Mouse (Mus musculus): ENCODE data around the gene Mdfi.

Mdfi gene

DNA sequence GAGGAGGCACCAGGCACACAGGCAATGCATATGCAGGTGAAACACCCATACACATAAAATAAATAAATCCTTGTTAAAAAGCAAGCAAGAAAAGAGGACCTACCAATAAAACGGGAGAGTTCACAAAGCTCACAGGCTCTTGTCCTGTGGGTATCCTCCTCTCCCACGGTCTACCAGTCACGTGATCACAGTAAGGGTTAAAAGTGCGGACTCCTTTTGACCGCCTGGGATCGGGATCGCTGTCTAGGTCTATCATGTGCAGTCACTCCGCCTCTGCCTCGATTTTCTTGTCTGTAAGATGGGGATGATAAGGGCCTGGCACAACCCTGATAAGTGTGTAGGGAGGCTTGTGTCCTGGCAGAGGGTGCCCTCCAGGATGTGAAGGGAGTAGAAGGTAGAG, 37.1 kb downstream of the Mdfi start:
- DNase-seq (ENCODE audit: low spot score): no peak

DNA sequence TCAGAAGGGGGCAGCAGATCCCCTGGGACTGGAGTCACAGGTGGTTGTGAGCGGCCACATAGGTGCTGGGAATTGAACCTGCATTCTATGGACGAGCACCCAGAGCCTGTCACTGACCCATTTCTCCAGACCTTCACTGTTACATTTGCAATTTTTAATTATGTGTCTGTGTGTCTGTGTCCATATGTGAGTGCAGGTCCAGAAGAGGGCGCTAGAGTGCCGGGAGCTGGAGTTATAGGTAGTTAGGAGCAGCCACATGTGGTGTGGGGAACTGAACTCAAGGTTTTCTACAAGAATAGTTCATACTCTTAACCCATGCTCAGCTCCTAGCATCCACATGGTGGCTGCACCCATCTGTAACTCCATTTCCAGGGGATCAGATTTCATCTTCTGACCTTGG, 37.5 kb downstream of the Mdfi start:
- DNase-seq (ENCODE audit: low spot score): no peak

DNA sequence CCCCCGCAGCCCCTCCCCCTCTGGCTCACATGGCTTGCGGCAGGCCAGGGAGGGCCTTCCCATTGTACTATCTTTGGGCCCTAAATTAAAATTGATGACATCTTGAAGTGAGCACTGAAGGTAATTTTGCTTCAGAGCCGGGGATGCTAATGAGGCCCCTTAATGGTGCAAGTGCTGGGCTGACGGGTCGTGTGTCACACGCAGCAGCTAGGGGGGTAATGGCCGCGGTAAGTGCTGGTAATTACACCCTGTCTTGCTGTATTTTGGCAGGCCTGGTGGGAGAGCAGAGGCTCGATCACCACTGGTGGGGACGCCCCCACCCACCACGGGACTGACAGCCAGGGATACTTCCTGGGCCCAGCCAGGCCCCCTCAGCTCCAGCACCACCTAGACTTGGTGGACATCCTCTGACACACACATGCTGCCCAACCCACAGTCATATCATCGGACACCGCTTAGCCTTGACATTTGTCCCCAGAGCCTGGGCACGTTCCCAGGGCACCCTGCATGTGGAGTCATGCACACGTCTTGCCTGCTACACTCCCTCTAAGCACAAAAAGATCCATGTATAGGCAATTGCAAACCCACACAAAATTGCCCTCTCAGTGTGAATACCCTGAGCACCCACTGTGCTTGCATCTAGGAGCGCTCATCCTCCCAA, 38.2 kb downstream of the Mdfi start:
- DNase-seq (ENCODE audit: low spot score): no peak

DNA sequence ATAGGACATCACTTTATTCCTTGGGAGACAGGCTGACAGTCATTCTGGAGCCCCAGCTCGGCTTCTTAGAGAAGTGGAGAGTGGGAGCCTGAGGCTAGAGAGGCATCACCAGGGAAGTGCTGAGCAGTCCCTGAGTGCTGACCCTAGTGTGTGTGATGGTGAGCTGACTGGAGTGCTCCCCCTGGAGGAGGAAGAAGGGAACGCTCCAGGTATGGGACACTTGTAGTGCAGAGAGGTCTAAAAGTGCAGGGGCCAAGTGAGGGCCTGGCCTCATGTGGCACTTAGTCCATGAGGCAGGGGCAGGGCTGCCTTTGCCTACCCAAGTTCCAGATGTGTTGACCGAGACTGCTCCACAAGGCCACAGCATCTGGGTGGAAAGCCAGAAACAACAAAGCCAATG, 39.0 kb downstream of the Mdfi start:
- DNase-seq (ENCODE audit: low spot score): peak; percentile 24

DNA sequence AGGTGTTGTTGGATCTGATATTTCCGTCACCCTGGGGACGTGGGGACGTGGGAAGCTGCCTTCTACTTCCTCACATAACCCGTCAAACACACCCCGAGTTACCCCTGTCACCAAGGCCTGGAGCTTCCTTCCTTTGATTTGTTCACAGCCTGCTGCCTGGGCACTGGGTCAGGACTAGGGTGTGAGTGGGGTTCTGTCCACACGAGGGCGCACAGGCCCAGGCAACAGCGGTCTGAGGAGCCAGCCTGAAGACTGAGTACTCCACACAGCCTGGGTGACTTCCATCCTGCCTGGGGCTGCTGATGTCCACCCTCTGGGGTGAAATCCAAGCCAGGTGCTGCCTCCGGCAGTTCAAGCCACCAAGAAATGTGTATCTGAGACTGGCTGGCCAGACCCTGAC, 41.1 kb downstream of the Mdfi start:
- peak; percentile 68 for DNase-seq (ENCODE audit: low spot score)

DNA sequence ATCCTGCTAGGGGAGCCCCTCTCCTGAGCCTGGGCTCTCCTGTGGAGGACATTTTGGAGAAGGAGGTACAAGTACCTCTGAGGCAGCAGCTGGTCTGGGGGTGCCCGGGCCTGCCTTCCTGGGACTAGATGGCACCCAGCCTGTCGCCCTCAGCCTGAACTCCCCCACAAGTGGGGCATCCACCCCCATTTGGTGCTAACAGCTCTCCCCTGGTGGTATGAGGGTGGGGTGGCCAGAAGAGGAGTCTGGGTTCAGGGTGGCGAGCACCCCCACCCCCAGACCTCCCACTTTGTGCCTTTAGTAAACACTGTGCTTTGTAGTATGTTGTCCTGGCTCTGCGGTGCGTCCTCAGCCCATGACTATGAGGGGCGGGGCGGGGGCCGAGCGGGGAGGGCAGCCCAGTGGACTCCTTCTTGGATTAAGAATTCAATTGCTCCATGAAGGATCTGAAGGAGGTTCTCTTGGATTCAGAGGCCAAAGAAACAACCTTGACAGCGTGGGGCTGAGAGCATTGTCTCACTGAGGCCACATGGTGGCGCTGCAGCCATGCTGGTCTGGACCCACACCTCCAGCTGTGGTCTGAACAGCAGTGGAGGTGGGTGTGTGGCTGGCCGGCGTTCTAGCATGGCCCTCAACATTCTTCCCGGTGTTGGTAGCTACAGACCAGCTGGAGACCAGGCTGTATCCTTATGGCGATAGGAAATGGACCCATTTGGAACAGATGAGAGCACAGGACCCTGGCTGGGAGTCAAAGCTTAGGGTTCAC, 42.2 kb downstream of the Mdfi start:
- DNase-seq (ENCODE audit: low spot score): peak; percentile 45

DNA sequence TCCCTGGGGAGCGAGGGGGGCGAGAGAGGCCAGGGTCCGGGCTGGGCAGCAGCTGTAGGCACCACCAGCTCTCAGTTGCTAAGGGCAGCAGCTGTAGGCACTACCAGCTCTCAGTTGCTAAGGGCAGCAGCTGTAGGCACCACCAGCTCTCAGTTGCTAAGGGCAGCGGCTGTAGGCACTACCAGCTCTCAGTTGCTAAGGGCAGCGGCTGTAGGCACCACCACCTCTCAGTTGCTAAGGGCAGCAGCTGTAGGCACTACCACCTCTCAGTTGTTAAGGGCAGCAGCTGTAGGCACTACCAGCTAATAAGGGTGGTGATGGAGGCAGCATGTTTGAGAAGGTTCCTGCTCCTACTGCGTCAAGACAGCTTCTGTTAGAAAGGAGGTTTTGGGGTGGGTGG, 45.5 kb downstream of the Mdfi start:
- no peak for DNase-seq (ENCODE audit: low spot score)

DNA sequence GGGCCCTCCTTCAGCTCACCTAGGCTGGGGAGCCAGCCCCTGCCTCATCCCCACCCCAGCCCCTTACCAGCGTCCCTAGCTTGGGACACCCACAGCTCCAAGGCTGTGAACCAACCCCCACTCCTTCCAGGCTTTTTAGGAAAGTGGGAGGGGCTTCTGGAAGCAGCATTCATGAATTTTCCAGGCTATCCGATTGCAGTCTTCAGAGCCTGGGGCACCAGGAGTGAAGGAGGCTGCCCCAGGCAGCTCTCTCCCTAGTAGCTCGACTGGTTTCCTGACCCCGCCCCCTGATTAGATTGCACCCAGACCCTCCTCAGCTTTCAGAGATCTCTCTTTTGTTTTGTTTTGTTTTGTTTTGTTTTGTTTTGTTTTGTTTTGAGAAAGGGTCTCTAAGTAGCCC, 46.2 kb downstream of the Mdfi start:
- no peak for DNase-seq (ENCODE audit: low spot score)

DNA sequence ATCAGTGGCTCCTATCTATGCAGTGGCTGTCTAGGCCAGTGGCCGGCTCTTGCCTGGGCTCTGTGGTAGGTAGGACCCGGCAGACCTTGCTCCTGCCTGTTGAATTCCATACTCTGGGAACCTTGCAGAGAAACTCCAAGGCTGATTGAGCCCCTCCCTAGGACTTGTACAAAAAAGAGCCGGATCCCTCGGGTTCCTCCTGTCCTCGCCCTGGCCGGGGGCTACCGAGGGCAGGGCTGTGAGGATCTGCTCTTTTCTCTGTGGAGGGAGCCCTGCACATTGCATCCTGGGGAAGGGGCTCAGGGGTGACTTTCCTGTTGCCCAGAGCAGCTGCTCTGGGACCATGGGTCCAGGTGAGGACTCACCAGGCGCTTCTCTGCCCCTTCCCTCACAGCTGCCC, 46.9 kb downstream of the Mdfi start:
- no peak for DNase-seq (ENCODE audit: low spot score)

DNA sequence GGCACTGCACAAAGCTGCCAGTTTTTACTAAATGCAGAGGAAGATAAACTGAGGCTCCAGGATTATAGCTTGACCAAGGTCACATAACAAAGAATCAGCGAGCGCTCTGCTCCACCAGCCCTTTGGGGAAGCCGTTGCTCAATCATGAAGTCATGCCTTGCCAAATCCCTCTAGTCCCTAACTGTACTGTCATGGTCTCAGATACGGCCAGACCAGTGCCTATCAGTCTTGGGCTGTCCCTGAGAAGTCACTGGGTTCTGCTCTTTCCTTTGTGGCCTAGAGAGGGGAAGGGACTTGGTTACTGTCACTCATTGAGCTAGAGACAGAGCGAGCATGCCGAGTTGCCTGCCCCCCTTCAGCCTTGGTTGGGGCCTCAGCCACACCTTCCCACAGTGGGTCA, 50.1 kb downstream of the Mdfi start:
- DNase-seq (ENCODE audit: low spot score): no peak

DNA sequence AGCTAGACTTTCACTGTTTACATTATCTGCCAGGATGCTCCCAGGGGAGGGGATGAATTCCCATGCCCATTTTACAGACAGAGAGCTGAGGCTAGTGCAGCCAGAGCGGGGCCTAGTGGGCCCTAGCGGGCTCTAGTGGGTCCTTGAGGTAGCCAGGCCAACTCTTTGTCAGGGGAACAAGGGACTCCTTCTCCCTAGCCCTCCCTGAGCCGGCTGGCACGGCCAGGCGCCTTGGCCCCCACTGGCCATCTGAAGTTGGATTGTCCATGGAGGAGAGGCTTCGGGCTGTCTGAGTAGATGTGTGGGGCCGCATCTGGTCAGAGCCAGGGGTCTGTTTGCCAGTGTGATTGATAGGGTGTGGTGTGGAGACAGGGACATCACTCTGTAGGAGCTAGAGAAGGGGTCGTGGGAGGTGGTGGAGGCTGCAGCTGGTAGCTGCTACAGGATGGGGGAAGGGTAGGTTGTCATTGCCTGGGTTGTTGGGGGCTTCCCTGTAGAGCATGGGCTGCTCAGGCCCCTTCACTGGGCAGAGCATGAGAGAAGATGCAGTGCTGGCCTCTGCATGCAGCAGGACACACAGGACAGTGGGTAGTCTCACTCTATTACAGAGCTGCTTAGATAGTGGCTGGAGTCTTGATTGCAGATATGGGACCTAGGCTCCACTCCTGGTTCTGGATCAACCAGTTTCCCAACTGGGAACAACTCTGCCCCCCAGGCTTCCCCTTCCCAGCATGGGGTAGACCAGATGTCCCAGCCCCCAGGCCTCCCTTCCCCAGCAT, 50.9 kb downstream of the Mdfi start:
- DNase-seq (ENCODE audit: low spot score): no peak

DNA sequence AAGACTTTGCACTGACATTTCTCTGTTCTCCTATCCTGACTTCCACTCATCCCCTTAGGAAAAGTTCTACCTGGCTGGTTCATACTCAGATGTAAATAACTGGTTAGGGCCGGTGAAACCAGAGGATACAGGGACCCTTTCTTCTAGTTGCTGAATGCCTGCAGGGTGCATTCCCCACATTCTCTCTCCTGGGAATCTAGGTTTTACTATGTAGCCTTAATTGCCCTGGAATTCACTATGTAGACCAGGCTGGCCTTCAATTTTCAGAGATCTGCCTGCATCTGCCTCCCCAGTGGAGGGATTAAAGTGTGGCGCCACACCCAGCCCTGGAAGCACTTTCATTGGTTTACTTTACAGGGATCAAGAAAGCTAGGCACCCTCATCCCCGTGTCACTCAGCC, 52.0 kb downstream of the Mdfi start:
- DNase-seq (ENCODE audit: low spot score): no peak

DNA sequence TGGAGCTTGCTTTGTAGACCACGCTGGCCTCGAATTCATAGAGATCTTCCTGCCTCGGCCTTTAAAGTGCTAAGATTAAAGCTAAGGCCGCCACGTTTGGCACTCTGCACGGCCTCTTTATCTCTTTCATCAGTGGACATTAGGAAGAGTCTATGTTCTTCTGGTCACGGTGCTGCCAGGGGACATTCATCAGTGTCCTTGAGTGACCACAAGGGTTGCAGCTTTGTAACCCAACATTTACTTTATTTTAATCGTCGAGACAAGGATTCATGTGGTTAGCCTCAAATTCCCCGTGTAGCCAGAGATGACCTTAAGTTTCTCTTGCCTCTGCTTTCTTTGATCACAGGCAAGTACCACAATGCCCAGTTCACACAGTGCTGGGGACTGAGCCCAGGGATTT, 54.0 kb downstream of the Mdfi start:
- no peak for DNase-seq (ENCODE audit: low spot score)

DNA sequence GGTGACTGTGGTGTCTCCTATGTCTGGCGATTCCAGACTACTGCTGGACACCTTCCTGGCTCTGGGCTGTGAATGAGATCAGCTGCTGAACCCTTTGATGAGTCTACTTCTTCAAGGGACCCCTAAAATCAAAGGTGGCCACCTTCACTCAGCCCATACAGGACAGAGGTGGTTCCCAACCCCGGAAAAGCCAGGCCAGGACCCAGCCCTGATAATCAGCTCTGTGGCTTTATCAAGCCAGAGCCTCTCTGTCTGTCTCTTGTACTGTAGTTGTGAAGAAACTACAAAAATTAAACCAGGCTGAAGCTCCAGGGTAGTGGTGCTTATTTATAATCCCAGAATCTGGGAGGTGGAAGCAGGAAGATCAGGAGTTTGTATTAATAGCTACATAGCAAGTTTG, 57.4 kb downstream of the Mdfi start:
- no peak for DNase-seq (ENCODE audit: low spot score)

DNA sequence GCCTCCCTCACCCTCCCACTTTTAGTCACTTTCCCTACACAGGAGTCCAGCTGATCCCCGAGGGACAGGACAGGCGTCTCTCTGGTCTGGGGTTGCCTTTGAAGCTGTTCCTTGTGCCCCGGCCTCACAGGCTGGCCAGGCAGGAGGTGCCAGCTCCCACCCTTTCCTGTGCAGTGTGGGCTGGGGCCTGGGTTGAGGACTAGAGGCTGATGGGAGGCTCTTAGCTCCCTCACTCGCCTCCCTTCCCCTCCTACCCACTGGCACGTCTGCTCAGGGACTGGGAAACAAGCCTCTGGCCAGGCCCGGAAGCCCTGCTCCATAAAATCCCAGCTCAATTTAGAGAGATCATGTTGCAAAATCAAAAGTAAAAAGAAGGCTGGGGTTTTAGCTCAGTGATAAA, 60.9 kb downstream of the Mdfi start:
- DNase-seq (ENCODE audit: low spot score): no peak

DNA sequence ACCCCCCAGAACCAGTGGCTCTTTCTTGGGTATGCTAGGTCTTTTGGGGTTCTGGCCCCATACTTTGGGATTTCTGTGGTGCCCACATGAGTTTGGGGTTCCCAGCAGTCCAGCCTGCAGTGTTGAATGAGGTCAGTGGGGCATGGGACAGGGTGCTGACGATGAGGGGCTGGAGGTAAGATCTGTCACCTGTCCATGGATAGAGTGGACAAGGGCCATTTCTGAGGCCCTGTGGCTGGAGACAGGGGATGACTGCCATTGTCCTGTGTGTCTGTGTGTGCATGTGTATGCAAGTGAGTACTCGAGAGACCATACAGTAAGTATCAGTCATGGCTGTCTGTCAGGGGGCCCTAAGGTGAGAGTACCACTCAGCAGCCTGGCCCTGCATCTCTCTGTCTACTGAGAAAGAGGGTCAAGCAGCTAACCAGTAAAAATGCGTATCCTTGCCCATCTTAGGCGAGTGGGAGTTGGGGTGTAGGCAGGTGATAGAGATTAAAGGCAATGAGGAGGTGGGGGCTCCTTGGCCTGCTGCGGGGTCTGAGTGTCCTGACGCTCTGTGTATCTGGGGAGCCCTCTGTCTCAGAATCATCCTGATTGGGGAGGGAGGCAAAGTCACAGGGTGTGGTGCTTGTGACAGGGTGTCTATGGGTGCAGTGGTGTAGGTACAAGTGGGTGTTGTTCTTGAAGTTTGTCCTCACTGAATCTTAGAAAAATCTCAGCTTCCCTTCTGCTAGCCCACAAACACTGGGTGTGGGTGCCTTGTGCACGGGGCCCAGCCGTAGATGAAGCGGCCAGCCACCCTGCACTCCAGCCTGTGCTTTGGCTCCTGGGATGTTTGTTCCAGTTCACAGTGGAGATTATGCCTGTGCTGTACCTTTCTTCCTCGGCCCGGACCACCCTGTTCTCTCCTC, 64.8 kb downstream of the Mdfi start:
- DNase-seq (ENCODE audit: low spot score): no peak

DNA sequence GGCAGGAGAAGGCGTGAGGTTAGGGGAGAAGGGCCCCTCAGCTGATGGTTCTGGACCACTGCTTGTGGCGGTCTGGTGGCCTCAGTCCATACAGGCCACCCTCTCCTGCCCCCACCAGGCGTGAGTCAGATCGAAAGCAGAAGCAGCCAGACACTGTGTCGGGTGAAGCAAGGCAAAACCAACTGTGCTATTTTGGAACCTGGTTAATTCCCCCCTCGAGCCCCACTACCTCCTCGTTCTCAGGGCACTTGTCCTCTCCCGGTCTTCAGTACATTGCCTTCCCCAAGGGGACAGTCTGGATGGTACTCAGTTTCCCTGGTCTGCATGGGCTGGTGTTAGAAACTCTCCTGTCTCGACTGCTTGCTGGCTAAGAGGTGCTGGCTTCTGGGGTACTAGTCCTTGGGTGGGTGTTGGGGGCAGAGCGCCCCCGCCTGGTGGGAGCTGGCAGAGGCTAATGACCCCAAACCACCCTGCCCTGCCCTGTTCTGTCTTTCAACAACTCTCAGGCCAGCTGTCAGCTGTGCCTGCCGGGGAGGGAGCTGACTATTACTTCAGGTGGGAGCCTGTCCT, 65.7 kb downstream of the Mdfi start:
- DNase-seq (ENCODE audit: low spot score): peak; percentile 16

DNA sequence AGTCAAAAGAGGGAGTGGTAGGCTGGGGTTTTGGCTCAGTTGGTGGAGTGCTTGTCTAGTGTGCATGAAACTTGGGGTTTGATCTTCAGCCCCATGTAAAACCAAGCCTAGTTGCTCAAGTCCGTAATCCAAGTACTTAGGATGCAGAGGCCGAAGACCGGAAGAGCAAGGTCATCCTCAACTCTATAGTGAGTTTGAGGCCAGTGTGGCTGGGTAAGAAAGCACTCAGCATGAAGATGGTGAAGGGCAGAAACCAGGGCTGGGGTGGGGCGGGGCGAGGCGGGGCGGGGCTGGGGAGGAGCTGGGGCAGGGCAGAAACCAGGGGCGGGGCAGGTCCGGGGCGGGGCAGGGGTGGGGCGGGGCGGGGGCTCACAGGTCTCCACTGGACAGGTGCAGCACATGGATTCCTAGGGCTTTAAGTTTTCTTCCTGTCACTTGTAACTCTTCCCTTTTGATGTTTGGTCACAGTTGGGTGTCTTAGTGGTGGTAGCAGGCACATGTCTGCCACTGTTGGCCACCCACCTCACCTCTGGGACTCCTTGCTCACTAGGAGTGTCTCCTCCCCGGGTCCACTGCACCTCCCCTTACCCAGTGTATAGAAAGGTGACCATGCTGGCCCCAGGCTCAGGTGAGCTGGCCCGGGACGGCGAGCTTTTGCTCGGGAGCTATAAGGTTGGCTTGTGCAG, 66.9 kb downstream of the Mdfi start:
- DNase-seq (ENCODE audit: low spot score): no peak

DNA sequence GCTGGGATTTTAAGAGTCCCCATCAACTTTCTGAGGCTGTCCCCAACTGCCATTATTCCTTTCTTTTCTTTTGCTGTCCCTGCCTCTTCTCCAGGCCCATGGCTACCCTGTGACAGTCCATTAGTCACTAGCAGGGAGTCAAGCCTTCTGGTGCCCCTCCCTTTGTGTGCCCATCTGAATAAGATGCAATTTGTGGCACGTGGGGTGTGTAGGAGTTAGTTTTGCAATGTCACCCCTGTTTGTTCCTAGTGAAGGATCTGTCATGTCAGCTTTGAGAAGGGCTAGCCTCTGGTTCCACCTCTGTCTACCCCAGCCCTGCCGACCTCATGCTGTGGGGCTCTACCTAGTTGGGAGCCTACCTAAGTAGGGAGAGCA, 67.4 kb downstream of the Mdfi start:
- DNase-seq (ENCODE audit: low spot score): no peak

DNA sequence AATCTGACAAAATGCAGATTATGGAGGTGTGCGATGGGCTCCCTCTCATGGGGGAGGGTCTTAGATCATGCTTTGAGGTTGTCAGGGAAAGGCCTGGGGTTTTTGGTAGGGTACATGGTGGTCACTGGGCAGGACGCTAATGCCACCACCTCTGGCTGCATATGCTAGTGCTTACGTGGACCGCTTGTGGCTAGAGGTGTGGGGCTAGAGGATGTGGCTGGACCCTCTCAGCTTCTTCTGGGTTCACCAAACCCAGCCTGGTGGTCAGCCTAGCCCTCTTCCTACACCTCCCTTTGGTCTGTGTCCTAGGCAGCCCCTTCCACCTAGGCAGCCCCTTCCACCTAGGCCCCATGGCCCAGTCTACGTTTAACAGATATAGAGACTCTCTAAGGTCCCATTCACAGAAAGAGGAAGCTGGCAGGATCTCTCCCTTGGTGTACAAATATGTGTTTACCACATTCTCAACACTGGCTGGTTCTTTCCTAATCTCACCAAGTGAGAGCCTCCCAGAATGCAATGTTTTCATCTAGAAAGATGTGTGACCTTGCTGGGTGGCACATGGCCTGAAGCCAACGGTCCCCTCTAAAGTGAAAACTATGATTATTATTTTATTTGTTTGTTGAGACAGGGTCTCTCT, 68.0 kb downstream of the Mdfi start:
- no peak for DNase-seq (ENCODE audit: low spot score)

DNA sequence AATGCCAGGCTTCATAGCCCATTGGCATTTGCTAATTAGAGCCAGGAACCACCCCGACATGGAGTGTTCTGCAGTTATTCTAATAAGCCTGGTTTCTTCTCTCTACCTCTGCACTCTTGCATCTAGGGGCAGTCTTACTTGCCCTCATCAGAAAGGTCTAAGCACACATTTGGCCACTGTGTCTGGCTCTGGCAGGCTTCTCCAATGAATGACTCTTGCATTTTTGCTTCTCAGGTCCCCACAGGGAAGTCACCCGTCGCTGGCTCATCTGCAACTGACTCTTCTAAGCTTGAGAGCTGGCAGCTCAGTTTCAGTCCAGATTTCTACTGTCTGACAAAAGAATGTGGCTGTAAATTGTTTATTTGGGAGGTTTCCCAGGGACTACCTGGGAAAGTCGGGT, 68.5 kb downstream of the Mdfi start:
- no peak for DNase-seq (ENCODE audit: low spot score)

Data from T-cell, adult 2 months (primary cell).